Mouse (Mus musculus) forebrain, embryonic 11.5 days (tissue): ENCODE data around the gene C1qtnf6. TPM values are rescaled to one million over a fixed set of nuclear protein-coding genes. Genes with fewer than 3 reads are reported as not detected.
A peak's percentile ranks its signal among the peaks of the same experiment; 100 is the strongest.

Experiments
- ATAC-seq: fragments of 200-750 bp; cut with Nextera tagmentation; replicated peaks from 2 replicates; pipeline ENCODE4 v1.8.0; 2017; ENCODE audit warnings: moderate TSS enrichment; ENCODE audit not compliant: low FRiP score
- DNase-seq: peaks from one replicate; pipeline ENCODE4 v3.0.0-alpha.2; 2017; ENCODE audit warnings: low spot score
- H3K27ac ChIP-seq: fragments of 300-500 bp; sonication (generic); 2 replicates; pipeline ENCODE4 v1.5.1; 2014; ENCODE audit warnings: low read depth, low read length
- H3K27me3 ChIP-seq: fragments of 300-500 bp; sonication (generic); 2 replicates; pipeline ENCODE4 v1.6.1; 2014; ENCODE audit warnings: mild to moderate bottlenecking, low read length, mixed read lengths; ENCODE audit not compliant: control insufficient read depth, insufficient read depth
- H3K36me3 ChIP-seq: fragments of 300-500 bp; sonication (generic); 2 replicates; pipeline ENCODE4 v1.6.1; 2014; ENCODE audit warnings: mild to moderate bottlenecking, low read length, moderate library complexity, mixed read lengths; ENCODE audit not compliant: control insufficient read depth, insufficient read depth
- H3K4me1 ChIP-seq: fragments of 300-500 bp; sonication (generic); replicated peaks from 2 replicates; pipeline ENCODE4 v1.6.1; 2014; ENCODE audit warnings: low read length, mixed read lengths; ENCODE audit not compliant: control insufficient read depth, insufficient read depth
- H3K4me2 ChIP-seq: fragments of 300-500 bp; sonication (generic); 2 replicates; pipeline ENCODE4 v1.6.1; 2014; ENCODE audit warnings: low read depth, mild to moderate bottlenecking, low read length, moderate library complexity, mixed read lengths; ENCODE audit not compliant: severe bottlenecking
- H3K4me3 ChIP-seq: fragments of 300-500 bp; sonication (generic); 2 replicates; pipeline ENCODE4 v1.5.1; 2014; ENCODE audit warnings: low read depth, low read length
- H3K9ac ChIP-seq: fragments of 300-500 bp; sonication (generic); 2 replicates; pipeline ENCODE4 v1.6.1; 2014; ENCODE audit warnings: low read length
- H3K9me3 ChIP-seq: fragments of 300-500 bp; sonication (generic); 2 replicates; pipeline ENCODE4 v1.6.1; 2016; ENCODE audit warnings: low read length, mixed read lengths; ENCODE audit not compliant: control insufficient read depth
- WGBS: fragments of 180-500 bp; shearing (Covaris S2); extraction: QIAGEN DNeasy Blood & Tissue Kit; methylation state at CpG from one replicate; pipeline ENCODE4 v1.1.7; 2014; 5-methylcytosine and 5-hydroxymethylcytosine counted together
- polyA plus RNA-seq: library from polyadenylated mRNA; unstranded; fragments of >200 nt; fragmentation: Nextera tagmentation; extraction: Ambion mirVana; gene quantifications from 2 replicates; pipeline ENCODE4 v1.2.1, GENCODE M21; 2014

The C1qtnf6 gene
- polyA plus RNA-seq, 1 experiment from 2014 or later: 10.0 TPM

DNA sequence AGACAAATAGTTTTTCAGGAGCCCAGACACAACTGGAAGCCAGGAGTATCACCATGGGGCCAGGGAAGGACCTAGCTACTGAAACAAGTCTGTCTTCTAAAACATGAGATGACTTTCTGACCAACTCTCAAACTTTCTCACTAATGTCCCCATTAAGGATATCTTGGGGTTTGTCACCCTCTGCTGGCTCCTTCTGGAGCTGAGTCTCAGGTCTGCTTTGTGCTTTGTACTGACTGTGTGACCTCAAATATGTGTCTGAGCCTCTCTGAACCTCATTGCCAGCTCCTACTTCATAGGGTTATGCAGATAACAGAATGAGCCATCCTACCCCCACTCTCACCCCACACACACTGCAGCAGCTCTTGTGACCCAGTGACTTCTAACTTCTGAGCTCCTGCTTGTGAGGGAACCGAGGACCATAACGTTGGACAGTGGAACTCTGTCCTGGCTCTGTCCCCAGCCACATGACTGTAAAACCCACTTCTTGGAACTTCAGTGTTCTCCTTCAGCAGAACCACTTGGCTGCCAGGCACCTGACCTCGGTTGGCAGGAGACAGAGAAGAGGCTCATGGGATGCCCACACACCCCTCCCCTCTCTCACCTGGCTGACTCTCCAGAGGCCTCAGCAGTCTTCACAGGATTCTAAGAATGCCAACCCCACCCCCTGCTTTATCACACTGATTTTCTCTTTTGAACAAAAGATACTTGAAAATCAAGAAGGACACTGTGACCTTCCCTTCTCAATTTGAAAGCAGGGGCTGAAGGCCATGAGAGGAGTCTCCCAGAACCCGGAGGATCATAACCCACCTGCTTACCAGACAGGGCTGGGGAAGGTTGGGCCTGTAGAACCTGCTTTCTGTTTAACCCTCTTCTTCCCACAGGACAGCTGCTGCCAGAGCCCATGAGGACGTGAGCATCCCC, 16.5 kb upstream of the C1qtnf6 start:
- Histone ChIP-seq H3K27me3 (no peaks in the 10 kb centered on the region; the same call in 1 of the 2 replicates), H3K4me1 (0 out of 2 replicates have a peak, but pooled peaks cover 2% of the 10 kb centered on the region), H3K9me3 (no peaks in the 10 kb centered on the region; the same call in 1 of the 2 replicates), H3K9ac (no peak overlapping the region), H3K4me3 (no peak overlapping the region), H3K36me3 (no peaks in the 10 kb centered on the region), H3K27ac (no peak overlapping the region), H3K4me2 (no peak overlapping the region)
- ATAC-seq (no peak), DNase-seq (no peak)
- 50% methylated on average over 5 of the region's 5 CpGs for WGBS

DNA sequence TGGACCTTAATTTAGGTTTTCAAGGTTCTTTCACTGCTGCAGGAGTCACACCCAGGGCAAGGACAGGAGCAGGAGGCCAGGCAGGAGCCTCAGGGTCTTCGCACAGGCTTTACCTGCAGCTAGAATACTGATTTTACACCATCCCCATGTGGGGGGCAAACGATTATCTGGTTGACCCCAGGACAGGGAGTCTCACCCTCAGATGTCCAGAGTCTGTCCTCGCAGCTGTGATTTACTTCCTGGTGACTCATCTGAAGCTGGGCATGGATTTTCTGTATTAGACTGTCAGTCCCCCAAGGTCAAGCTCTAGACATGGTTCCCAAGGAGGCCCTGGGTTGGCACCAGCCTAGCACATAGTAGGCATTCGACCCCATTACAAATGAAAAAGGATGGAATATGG, 14.8 kb upstream of the C1qtnf6 start:
- H3K27ac ChIP-seq: no peak overlapping the region
- ATAC-seq (no peak), DNase-seq (no peak)
- H3K36me3 ChIP-seq: no peaks in the 10 kb centered on the region
- H3K4me1 ChIP-seq: 0 out of 2 replicates have a peak, but pooled peaks cover 2% of the 10 kb centered on the region
- no peaks in the 10 kb centered on the region; the same call in 1 of the 2 replicates for H3K27me3 ChIP-seq
- no peak overlapping the region for H3K4me3 ChIP-seq
- 88% methylated on average over 4 of the region's 4 CpGs for WGBS
- no peaks in the 10 kb centered on the region for H3K9me3 ChIP-seq
- H3K4me2 ChIP-seq: no peak overlapping the region
- no peak overlapping the region for H3K9ac ChIP-seq

DNA sequence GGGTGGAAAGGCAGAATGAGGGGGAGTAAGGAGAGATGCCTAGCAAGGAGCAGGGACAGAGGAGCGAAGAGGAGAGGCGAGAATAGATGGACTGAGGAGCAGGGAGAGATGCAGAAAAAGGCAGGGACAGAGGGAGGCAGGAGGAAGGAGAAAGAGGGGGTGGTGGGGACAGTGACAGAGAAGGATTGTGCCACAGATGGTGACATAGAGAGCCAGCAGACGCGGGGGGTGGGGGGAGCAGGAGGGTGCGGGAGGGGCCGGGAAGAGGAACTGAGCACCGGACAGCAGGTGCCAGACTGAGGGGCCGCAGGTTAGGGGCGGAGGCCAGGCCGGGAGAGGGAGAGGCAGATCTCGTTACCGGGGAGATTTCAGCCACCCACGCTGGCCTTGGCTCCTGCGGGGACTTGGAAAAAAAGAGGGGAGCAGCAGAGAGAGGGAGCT, 13.4 kb upstream of the C1qtnf6 start, which contains the start of gene Sstr3:
TSS of gene Sstr3 (minus strand) at position 125 of the 441 bp plus-strand sequence.
- Histone ChIP-seq H3K4me2 (no peak within 1 kb of the TSS), H3K36me3 (no peaks in the 10 kb centered on the region), H3K27me3 (no peaks in the 10 kb centered on the region; the same call in 1 of the 2 replicates), H3K9ac (peak within 1 kb of the TSS; percentile 8; the same call in 1 of the 2 replicates), H3K4me1 (0 out of 2 replicates have a peak, but pooled peaks cover 2% of the 10 kb centered on the region), H3K27ac (no peak within 1 kb of the TSS), H3K4me3 (no peak within 1 kb of the TSS), H3K9me3 (no peaks in the 10 kb centered on the region)
- DNase-seq (no peak), ATAC-seq (no peak)
- 11% methylated on average over 14 of the region's 14 CpGs for WGBS

DNA sequence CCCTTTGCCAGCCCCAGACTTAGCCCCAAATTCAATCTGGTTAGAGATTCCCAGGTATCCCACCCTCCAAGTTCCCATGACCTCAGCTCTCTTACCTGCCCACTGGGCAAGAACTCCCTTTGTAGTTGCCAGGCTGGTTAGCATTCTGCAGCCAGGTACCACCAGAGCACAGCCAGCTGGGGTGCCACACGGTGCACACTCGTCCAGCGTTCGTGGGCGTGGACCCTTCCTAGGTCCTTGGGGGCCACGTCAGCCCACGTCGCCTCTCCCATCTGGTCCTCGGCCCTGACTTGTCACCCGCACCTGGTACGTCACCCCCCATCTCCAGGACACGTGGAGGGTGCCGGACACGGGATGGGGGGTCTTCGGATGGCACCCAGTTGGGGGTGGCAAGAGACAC, 12.8 kb upstream of the C1qtnf6 start:
- 78% methylated on average over 15 of the region's 15 CpGs for WGBS
- ATAC-seq (no peak), DNase-seq (no peak)
- H3K27ac ChIP-seq: no peak overlapping the region
- no peaks in the 10 kb centered on the region; the same call in 1 of the 2 replicates for H3K27me3 ChIP-seq
- 0 out of 2 replicates have a peak, but pooled peaks cover 2% of the 10 kb centered on the region for H3K4me1 ChIP-seq
- no peak overlapping the region for H3K9ac ChIP-seq
- H3K9me3 ChIP-seq: no peaks in the 10 kb centered on the region
- no peak overlapping the region for H3K4me3 ChIP-seq
- H3K36me3 ChIP-seq: no peaks in the 10 kb centered on the region
- no peak overlapping the region for H3K4me2 ChIP-seq

DNA sequence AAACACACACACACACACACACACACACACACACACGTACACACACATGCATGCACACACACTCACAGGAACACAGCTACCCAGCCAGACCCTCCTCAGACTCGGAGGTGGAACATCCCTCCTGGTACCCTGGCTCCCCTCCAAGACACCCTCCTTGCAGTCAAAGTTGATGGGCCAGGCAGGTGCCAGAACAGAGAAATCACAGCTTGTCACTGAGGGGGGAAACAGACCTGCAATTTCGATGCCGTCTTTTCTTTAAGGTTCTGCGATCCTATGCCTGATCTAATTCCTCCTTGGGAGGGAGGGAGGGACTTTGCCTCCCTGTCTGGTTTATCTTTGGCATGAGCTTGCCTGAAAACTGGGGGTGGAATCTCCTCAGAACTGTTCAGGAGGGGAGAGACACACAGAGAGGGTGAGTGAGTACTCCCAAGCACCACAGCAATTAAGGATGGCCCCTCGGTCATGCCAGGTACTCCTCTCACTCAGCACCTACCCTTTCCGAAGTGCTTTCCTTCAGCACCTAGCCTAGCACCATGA, 11.6 kb upstream of the C1qtnf6 start:
- Histone ChIP-seq H3K27ac (no peak overlapping the region), H3K4me2 (no peak overlapping the region)

DNA sequence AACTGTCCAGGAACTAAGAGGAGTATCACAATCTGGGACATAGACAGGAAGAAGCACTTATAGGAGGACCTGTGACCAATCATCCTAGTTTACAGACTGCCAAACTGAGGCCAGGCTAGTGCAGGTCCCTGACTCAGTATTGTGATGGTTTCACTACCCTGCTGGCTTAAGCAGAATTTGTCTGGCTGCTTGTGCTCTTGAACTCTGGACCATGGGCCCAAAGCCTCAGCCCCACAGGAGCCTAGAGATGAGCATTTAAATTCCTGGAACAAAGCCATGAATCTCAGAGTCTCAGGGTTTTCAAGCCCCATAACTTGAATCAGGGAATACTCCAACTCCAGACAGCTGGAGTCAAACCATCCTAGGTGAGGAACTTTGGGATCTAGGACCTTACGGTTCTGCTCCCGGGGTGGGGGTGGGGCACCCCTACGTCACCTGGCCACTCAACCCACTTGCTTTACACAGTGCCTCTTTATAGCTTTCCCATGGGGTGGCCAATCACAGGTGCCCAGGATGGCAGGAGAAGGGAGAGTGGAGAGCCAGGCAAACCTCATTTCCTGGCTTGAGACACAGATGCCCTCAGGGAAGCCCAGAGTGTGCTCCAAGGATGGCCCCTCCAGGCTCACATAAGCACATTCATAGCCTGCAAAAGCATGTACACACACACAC, 11.0 kb upstream of the C1qtnf6 start:
- 0 out of 2 replicates have a peak, but pooled peaks cover 2% of the 10 kb centered on the region for H3K4me1 ChIP-seq
- no peak overlapping the region for H3K9ac ChIP-seq
- no peak overlapping the region for H3K4me3 ChIP-seq
- H3K27me3 ChIP-seq: no peaks in the 10 kb centered on the region; the same call in 1 of the 2 replicates
- DNase-seq: no peak
- no peak overlapping the region for H3K4me2 ChIP-seq
- no peaks in the 10 kb centered on the region for H3K9me3 ChIP-seq
- no peak overlapping the region for H3K27ac ChIP-seq
- WGBS: 78% methylated on average over 3 of the region's 3 CpGs
- ATAC-seq: no peak
- H3K36me3 ChIP-seq: no peaks in the 10 kb centered on the region

More for the DNA sequence above, 11.6 kb upstream of the C1qtnf6 start:
- Histone ChIP-seq H3K4me3 (no peak overlapping the region), H3K4me1 (0 out of 2 replicates have a peak, but pooled peaks cover 2% of the 10 kb centered on the region), H3K9me3 (no peaks in the 10 kb centered on the region), H3K36me3 (no peaks in the 10 kb centered on the region), H3K9ac (no peak overlapping the region), H3K27me3 (no peaks in the 10 kb centered on the region; the same call in 1 of the 2 replicates)
- no peak for DNase-seq
- 76% methylated on average over 7 of the region's 7 CpGs for WGBS
- no peak for ATAC-seq

DNA sequence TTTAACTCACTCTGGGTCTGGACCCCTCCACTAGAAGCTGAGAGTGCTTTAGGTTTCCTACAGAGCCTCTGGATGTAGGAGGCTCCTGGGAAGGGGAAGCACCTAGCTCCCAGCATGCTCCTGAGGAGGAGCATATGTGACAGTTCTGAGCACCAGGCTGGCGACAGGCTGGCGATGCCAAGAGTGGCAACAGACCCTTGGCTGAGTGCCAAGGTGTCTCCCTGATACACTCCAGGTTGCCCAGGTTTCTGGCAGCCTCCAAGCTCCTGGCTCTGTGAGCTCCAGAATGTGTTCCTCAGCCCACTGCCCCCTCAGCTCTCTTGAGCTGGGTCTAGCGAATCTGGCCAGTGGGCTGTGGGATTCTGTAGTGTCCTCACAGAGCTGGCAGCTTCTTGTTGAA, 10.4 kb upstream of the C1qtnf6 start:
- ATAC-seq (no peak), DNase-seq (no peak)
- H3K4me1 ChIP-seq: 0 out of 2 replicates have a peak, but pooled peaks cover 2% of the 10 kb centered on the region
- no peak overlapping the region for H3K9ac ChIP-seq
- no peak overlapping the region for H3K4me2 ChIP-seq
- H3K4me3 ChIP-seq: no peak overlapping the region
- no peak overlapping the region for H3K27ac ChIP-seq
- H3K27me3 ChIP-seq: no peaks in the 10 kb centered on the region; the same call in 1 of the 2 replicates
- H3K9me3 ChIP-seq: no peaks in the 10 kb centered on the region
- no peaks in the 10 kb centered on the region for H3K36me3 ChIP-seq
- 80% methylated on average over 3 of the region's 3 CpGs for WGBS

DNA sequence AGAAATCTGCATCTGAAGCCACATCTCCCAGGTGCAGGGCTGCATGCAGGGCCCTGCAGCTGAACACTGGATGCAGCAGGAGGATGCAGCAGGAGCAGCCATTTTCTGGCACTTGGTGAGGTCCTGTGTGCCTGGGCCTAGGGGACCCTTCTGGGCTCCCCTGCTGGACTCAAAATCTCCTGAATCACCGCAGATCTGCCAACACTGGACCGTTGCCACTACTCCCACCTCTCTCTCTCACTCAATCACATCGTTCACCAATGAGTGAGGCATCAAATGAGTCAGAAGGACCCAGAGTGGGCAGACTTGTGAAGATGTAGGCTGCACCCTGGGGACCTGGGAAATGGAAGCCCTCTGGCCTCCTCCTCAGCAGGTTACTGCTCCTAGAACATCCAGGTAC, 9.8 kb upstream of the C1qtnf6 start:
- DNase-seq (no peak), ATAC-seq (no peak)
- H3K9ac ChIP-seq: no peak overlapping the region
- 88% methylated on average over 3 of the region's 3 CpGs for WGBS
- no peaks in the 10 kb centered on the region; the same call in 1 of the 2 replicates for H3K27me3 ChIP-seq
- no peak overlapping the region for H3K4me2 ChIP-seq
- no peak overlapping the region for H3K4me3 ChIP-seq
- no peak overlapping the region for H3K27ac ChIP-seq
- H3K4me1 ChIP-seq: 0 out of 2 replicates have a peak, but pooled peaks cover 2% of the 10 kb centered on the region
- H3K9me3 ChIP-seq: no peaks in the 10 kb centered on the region
- no peaks in the 10 kb centered on the region for H3K36me3 ChIP-seq
